Mouse (Mus musculus) layer of hippocampus, adult 8-10 months (tissue): Measurements from ENCODE around the gene Tcf12. TPM values are rescaled to one million over a fixed set of nuclear protein-coding genes. Genes with fewer than 3 reads are reported as not detected.

Experiments
- DNase-seq, 2 experiments: peaks; one replicate each; pipeline ENCODE4 v3.0.0; 2022; ENCODE audit warnings: low spot score in 2 of 2
- total RNA-seq, 4 experiments: library from RNA; stranded (reverse); gene quantifications; 2 replicates each; pipeline ENCODE4 v1.2.4; 2022

The Tcf12 gene
- total RNA-seq, 4 experiments from 2014 or later = 54.6 to 66.6 (median 58.7) TPM

GRCm38 (mm10) chr9:71841850-71842249 lies 269.8 kb downstream of the Tcf12 start:
- no peak for DNase-seq

- no peak for DNase-seq
These were observed 274.3 kb downstream of the Tcf12 start for GRCm38 (mm10) chr9:71837366-71837765.

GRCm38 (mm10) chr9:71836366-71836765 lies 275.3 kb downstream of the Tcf12 start:
- DNase-seq = no peak

- no peak for DNase-seq
These were observed 276.4 kb downstream of the Tcf12 start for GRCm38 (mm10) chr9:71835203-71835815.

GRCm38 (mm10) chr9:71834707-71835106 lies 277.0 kb downstream of the Tcf12 start:
- DNase-seq = no peak

GRCm38 (mm10) chr9:71831756-71832699 lies 279.6 kb downstream of the Tcf12 start:
- peak in 1 of 2 experiments; percentile 64 for DNase-seq

GRCm38 (mm10) chr9:71830994-71831393 lies 280.7 kb downstream of the Tcf12 start:
- DNase-seq = no peak

GRCm38 (mm10) chr9:71830365-71830764 lies 281.3 kb downstream of the Tcf12 start:
- no peak for DNase-seq

- no peak for DNase-seq
These were observed 281.9 kb downstream of the Tcf12 start for GRCm38 (mm10) chr9:71829753-71830152.

- DNase-seq = no peak
These were observed 282.5 kb downstream of the Tcf12 start for GRCm38 (mm10) chr9:71829137-71829536.

GRCm38 (mm10) chr9:71827371-71827770 lies 284.3 kb downstream of the Tcf12 start:
- no peak for DNase-seq

GRCm38 (mm10) chr9:71826040-71826525 lies 285.6 kb downstream of the Tcf12 start:
- peak; percentile 33 to 50 for DNase-seq

GRCm38 (mm10) chr9:71822003-71822402 lies 289.7 kb downstream of the Tcf12 start:
- no peak for DNase-seq

GRCm38 (mm10) chr9:71818453-71818852 lies 293.2 kb downstream of the Tcf12 start:
- peak in 1 of 2 experiments; percentile 20 for DNase-seq

- DNase-seq = no peak
These were observed 295.6 kb downstream of the Tcf12 start for GRCm38 (mm10) chr9:71816121-71816520.

- no peak for DNase-seq
These were observed 298.1 kb downstream of the Tcf12 start for GRCm38 (mm10) chr9:71813565-71813964.

- no peak for DNase-seq
These were observed 298.8 kb downstream of the Tcf12 start for GRCm38 (mm10) chr9:71812914-71813313.

GRCm38 (mm10) chr9:71812402-71812801 lies 299.3 kb downstream of the Tcf12 start:
- no peak for DNase-seq

GRCm38 (mm10) chr9:71811404-71811803 lies 300.3 kb downstream of the Tcf12 start:
- DNase-seq = no peak

- no peak for DNase-seq
These were observed 300.9 kb downstream of the Tcf12 start for GRCm38 (mm10) chr9:71810723-71811122.

- no peak for DNase-seq
These were observed 302.9 kb downstream of the Tcf12 start for GRCm38 (mm10) chr9:71808640-71809254.

- no peak for DNase-seq
These were observed 303.9 kb downstream of the Tcf12 start for GRCm38 (mm10) chr9:71807801-71808200.
